Mouse (Mus musculus): ENCODE measurements around the gene Slc38a2.

The Slc38a2 gene

DNA sequence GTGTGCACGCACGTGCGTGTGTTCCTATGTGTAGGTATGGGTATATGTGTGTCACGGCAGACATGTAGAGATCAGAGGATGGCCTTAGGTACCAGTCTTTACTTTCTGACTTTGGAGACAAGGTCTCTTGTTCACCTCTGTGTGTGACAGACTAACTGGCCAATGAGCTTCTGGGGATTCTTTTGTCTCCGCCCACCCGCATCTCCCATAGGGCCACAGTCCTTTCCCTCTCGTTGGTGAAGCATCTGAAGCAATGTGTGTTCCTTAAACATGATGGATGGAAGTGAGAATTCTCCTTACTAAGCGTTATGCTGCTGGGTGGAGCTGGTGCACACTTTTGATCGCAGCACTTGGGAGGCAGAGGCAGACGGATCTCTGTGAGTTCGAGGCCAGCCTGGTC, 24.5 kb downstream of the Slc38a2 start:
- CTCF ChIA-PET: interaction anchor here (0.6 kb wide), 1 partner anchor 108 kb away, joined by 3 read pairs; no protein-coding TSS in a partner anchor

- CTCF ChIA-PET: no interaction called here
Measured at GRCm38 (mm10) chr15:96674089-96674488, 25.4 kb downstream of the Slc38a2 start.

DNA sequence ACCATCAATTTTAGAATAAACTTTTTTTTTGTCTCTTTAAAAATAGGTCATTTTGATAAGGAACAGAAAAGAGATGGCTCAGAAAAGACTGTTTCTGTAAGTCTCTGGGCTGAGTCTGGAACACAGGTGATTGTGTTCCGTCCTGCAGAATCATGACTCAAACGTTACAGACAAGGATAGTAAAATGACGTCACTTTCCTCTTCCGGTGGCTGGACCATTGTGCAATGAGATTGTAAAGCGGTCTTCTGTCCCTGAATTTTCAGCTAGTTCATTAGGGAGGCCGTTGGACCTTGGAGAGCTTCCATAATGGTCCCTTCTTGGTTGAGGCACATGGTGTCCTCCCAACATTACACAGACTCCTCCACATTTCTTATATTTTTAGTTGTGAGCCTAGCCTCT, 29.8 kb downstream of the Slc38a2 start:
- CTCF ChIA-PET: interaction anchor here (0.5 kb wide), 1 partner anchor 148 kb away, joined by 3 read pairs; no protein-coding TSS in a partner anchor

GRCm38 (mm10) chr15:96666663-96667062, 32.9 kb downstream of the Slc38a2 start:
- CTCF ChIA-PET: interaction anchor here (1.0 to 1.5 kb wide), 2 partner anchors 24 to 115 kb away, joined by 3 to 12 read pairs; partner anchors contain the start of gene Slc38a1

DNA sequence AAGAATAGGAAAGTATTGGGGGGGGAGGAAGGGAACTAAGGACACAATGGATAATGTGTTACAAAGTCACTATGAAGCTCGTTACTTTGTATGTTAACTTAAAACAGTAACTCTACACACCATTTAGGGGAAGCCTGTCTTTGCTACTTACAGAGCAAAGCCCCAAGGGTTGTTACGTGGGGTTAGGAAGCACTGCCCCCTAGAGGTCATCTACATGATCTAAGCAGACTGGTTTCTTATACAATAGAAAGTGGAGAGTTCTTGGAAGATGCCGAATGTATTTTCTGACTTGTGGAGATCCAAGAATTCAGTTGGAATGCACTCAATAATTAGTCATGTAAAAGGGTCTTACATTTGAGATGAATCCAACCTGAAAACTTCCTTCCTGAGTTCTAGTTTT, 33.6 kb downstream of the Slc38a2 start:
- CTCF ChIA-PET: interaction anchor here (0.6 to 1.5 kb wide), 3 partner anchors 100 to 119 kb away, joined by 4 to 12 read pairs (median 5); no protein-coding TSS in a partner anchor

- CTCF ChIA-PET: interaction anchor here (0.8 kb wide), 2 partner anchors 59 to 108 kb away, joined by 10 read pairs; no protein-coding TSS in a partner anchor
Measured at GRCm38 (mm10) chr15:96660590-96661141, 38.9 kb downstream of the Slc38a2 start.

DNA sequence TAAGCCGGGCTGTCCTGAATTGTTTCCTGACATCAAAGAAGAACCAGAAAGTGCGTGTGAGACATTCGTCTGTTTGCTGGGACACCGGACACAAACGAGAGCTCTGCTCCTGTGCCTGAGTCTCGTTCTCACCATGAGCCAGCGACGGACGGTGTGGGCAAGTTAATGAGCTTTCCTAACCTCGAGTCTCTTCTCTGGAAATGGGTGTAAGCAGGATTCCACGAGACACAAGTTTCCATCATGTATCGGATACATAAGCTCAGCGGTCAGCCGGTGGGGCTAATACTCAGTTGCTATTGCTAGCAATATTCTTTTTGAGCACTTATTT, 41.3 kb downstream of the Slc38a2 start:
- CTCF ChIA-PET: interaction anchor here (0.5 to 0.9 kb wide), 2 partner anchors 12 to 59 kb away, joined by 3 to 4 read pairs; no protein-coding TSS in a partner anchor

DNA sequence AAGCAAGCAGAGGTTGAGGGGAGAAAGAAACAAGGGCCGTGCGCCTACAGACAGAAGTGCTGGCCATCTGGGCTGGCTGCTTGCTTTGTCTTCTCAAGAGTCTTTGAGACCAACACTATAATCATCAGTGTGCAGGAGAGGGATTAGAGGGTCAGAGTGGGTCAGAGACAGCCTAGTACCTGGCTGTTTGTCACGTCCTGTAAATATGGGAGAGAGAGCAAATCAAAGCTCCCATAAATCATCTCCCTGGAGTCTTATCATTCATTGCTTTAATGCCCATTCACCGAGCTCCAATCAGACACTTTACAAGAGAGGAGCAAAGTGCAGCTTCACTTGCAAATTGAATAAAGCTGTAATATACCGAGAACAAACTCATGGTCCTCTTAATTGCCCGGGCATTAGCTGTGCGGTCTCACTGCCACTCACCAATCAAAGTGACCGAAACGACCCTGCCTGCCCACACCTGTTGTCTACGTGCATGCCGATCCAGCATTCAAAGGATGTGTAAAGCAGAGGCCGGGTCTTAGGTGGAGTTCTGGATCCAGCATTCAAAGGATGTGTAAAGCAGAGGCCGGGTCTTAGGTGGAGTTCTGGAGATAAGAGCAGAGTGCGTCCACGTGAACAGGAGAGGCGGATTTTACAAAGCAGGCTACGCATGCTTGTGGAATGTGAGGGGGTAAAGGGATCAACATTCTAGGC, 41.8 kb downstream of the Slc38a2 start:
- CTCF ChIA-PET: interaction anchor here (0.9 kb wide), 1 partner anchor 59 kb away, joined by 3 read pairs; no protein-coding TSS in a partner anchor

DNA sequence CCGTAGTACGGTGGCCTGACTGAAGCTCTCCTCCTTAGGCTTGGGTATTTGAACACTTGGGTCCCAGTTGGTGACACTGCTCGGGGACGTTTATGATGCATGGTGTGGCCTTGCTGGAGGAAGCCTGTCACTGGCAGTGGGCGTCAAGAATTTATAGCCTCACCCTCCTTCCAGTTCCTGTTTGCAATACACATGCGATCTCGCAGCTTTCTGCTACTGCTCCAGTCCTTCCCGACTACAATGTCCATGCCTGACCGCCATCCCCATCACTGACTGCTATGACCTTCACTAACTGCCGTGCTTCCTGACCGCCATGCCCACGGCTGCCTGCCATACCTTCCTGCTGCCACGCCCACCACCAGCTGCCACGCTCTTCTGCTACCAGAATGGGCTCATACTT, 44.0 kb downstream of the Slc38a2 start:
- CTCF ChIA-PET: interaction anchor here (0.5 kb wide), 2 partner anchors 15 to 112 kb away, joined by 3 read pairs; no protein-coding TSS in a partner anchor

GRCm38 (mm10) chr15:96654714-96655113, 44.8 kb downstream of the Slc38a2 start:
- CTCF ChIA-PET: interaction anchor here (0.5 kb wide), 2 partner anchors 29 to 111 kb away, joined by 3 to 5 read pairs; no protein-coding TSS in a partner anchor

- CTCF ChIA-PET: no interaction called here
Measured at GRCm38 (mm10) chr15:96653011-96653410, 46.5 kb downstream of the Slc38a2 start.

DNA sequence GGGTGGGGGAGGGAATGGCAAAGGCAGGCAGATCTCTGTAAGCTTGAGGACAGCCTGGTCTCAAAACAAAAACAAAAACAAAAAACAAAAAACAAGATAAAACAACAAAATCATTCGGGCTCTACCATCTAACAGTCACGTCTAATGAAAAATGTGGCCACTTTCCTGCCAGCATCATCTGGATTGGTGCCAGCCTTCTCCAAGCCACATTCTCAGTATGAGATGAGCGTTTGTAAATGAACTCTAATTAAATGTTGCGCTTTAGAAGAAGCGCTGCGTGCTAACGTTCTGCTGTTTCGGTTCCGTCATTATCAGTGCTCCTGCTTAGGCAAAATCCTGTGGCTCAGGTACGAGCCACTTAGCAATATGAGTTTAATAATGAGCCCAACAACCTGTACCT, 47.0 kb downstream of the Slc38a2 start:
- CTCF ChIA-PET: interaction anchor here (1.2 kb wide), 1 partner anchor 100 kb away, joined by 3 read pairs; no protein-coding TSS in a partner anchor

DNA sequence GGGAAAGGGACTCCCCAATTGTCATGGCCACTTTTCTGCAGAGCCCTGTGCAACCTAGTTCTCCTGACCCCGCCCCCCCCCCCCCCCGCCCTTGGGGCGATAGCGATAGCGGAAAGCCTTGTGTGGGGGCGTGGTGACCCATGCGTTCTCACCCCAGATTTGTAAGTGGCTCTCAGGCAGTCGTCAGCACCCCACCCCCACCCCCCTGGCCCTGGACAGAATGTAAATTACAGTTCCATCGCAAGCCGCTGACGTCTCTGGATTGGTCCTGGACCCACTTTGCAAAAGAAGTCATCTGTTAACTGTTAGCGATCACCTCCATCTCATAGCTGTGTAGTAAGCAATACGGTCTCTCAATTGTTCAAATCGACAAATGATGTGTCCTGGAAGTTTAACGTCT, 52.2 kb downstream of the Slc38a2 start:
- CTCF ChIA-PET: no interaction called here

DNA sequence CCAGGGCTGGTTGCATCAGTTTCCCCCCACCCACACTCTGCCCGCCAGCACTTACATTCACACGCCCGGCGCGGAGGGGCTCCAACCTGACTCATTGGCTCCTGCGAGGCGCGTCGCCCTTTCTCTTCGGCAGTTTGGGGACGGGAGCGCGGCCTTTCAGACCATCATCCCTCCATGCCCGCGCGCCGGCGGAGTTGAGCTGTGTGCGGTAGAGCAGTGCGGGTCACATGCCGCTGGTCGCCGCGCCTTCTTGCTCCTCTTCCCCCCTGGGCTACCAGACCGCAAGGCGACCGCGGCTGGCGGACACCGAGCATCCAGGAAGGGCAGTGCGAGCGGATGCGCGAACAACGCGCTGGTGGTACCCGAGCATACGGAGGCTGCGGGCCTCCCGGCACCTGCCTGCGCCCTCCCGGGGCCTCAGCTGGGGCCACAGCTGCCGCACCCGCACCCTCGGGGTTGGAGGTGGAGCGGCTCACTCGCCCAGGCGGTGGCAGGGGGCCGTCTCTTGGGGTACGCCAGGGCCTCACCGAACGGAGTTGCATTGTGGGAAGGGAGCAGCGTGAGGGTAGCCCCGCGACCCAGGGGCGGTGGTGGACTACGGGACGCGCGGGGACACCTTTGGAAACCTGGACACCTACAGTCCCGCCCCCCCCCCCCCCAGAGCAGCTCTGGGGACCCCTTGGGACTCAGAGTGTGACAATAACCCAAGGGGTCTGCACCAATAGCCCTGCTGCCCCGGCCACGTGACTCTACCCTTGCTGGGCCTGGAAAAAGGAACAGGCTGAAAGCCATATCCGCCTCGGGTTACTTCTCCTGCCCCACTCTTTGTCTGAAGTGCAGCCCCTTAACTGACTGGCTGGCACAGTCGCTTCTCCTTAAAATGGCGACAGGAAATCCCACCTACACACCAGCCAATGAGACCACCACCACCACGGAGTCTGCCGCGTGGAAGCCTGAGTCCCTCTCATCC, 56.8 kb downstream of the Slc38a2 start, which contains the start of gene Slc38a1:
Gene Slc38a1 (minus strand): TSS at position 478 of the 970 bp plus-strand sequence.
- CTCF ChIA-PET: interaction anchor here (0.6 to 1.0 kb wide), 3 partner anchors 24 to 65 kb away, joined by 3 to 7 read pairs (median 3); no protein-coding TSS in a partner anchor

GRCm38 (mm10) chr15:96641821-96642435, 57.6 kb downstream of the Slc38a2 start:
- CTCF ChIA-PET: interaction anchor here (0.6 to 1.0 kb wide), 2 partner anchors 25 to 41 kb away, joined by 3 read pairs; no protein-coding TSS in a partner anchor

DNA sequence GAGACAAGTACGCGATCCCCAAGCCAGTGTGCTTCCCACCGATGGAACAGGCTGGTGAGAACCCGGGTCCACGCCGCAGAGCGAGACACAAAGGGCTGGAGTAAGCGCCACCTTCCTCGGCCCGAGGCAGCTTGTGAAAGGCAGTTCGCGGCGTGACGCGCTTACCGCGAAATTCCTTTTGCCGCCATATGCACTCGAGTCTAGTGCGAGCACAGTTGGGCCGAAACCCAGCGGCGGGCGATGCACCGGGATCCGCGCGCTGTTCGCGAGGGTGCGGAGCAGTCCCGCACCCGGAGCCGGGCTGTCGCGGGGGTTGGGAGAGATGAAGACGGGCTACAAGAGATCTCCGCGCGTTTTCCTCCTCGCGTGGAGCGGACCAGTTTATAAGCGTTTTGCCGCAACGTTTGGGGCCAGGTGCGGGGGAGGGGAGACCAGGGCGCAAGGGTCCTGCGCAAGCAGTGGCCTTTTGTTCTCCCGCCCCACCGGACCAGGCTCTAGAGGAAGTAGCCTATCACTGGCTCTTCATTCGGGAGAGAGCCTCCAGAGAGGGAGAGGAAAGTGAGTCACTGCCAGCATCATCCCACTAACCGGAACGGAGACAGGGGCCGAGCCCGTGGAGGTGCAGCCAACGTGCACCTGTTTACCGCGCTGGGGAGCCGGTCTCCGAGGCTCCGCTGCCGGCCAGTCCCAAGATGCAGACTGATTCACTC, 58.3 kb downstream of the Slc38a2 start:
- CTCF ChIA-PET: no interaction called here

GRCm38 (mm10) chr15:96640291-96640985, 59.1 kb downstream of the Slc38a2 start:
- CTCF ChIA-PET: interaction anchor here (0.7 kb wide), 1 partner anchor 15 kb away, joined by 3 read pairs; no protein-coding TSS in a partner anchor

GRCm38 (mm10) chr15:96639630-96640029, 59.9 kb downstream of the Slc38a2 start:
- CTCF ChIA-PET: interaction anchor here (0.5 to 0.6 kb wide), 2 partner anchors 23 to 40 kb away, joined by 3 to 4 read pairs; no protein-coding TSS in a partner anchor

- CTCF ChIA-PET: interaction anchor here (0.6 kb wide), 1 partner anchor 86 kb away, joined by 3 read pairs; no protein-coding TSS in a partner anchor
Measured at GRCm38 (mm10) chr15:96638656-96639055, 60.9 kb downstream of the Slc38a2 start.
